Mouse (Mus musculus) midbrain, embryonic 14.5 days (tissue): ENCODE data around the gene Socs3. TPM values are rescaled to one million over a fixed set of nuclear protein-coding genes. Genes with fewer than 3 reads are reported as not detected.

Experiments used
- ATAC-seq: fragments of 200-750 bp; cut with Nextera tagmentation; 2 replicates; pipeline ENCODE4 v1.8.0; 2017; ENCODE audit warnings: moderate number of reproducible peaks, moderate library complexity; ENCODE audit not compliant: low FRiP score, low TSS enrichment
- DNase-seq: peaks from one replicate; pipeline ENCODE4 v3.0.0-alpha.2; 2015
- H3K27ac ChIP-seq: fragments of 300-500 bp; sonication (generic); replicated peaks from 2 replicates; pipeline ENCODE4 v1.5.1; 2014; ENCODE audit warnings: mild to moderate bottlenecking, low read depth, low read length, moderate library complexity
- H3K27me3 ChIP-seq: fragments of 300-500 bp; sonication (generic); 2 replicates; pipeline ENCODE4 v1.6.1; 2014; ENCODE audit warnings: low read length, control low read depth, mixed read lengths; ENCODE audit not compliant: control insufficient read depth, insufficient read depth
- H3K36me3 ChIP-seq: fragments of 300-500 bp; sonication (generic); 2 replicates; pipeline ENCODE4 v1.6.1; 2014; ENCODE audit warnings: low read length, control low read depth; ENCODE audit not compliant: control insufficient read depth, insufficient read depth
- H3K4me1 ChIP-seq: fragments of 300-500 bp; sonication (generic); 2 replicates; pipeline ENCODE4 v1.6.1; 2014; ENCODE audit warnings: mild to moderate bottlenecking, antibody characterized with exemption, low read length, control low read depth; ENCODE audit not compliant: control insufficient read depth, insufficient read depth
- H3K4me2 ChIP-seq: fragments of 300-500 bp; sonication (generic); 2 replicates; pipeline ENCODE4 v1.6.1; 2014; ENCODE audit warnings: mild to moderate bottlenecking, low read length, moderate library complexity
- H3K4me3 ChIP-seq: fragments of 300-500 bp; sonication (generic); replicated peaks from 2 replicates; pipeline ENCODE4 v1.5.1; 2014; ENCODE audit warnings: low read depth, low read length
- H3K9ac ChIP-seq: fragments of 300-500 bp; sonication (generic); replicated peaks from 2 replicates; pipeline ENCODE4 v1.6.1; 2014; ENCODE audit warnings: mild to moderate bottlenecking, low read length, moderate library complexity
- H3K9me3 ChIP-seq: fragments of 300-500 bp; sonication (generic); 2 replicates; pipeline ENCODE4 v1.6.1; 2016; ENCODE audit warnings: low read length, control low read depth, mixed read lengths; ENCODE audit not compliant: control insufficient read depth
- WGBS: fragments of 180-500 bp; shearing (Covaris S2); extraction: QIAGEN DNeasy Blood & Tissue Kit; methylation state at CpG from one replicate; pipeline ENCODE4 v1.1.7; 2014; 5-methylcytosine and 5-hydroxymethylcytosine counted together
- polyA plus RNA-seq: library from polyadenylated mRNA; unstranded; fragments of >200 nt; fragmentation: Nextera tagmentation; extraction: Ambion mirVana; gene quantifications from 2 replicates; pipeline ENCODE4 v1.2.1, GENCODE M21; 2014

The Socs3 gene
- polyA plus RNA-seq, 1 experiment from 2014 or later = 4.3 TPM

DNA sequence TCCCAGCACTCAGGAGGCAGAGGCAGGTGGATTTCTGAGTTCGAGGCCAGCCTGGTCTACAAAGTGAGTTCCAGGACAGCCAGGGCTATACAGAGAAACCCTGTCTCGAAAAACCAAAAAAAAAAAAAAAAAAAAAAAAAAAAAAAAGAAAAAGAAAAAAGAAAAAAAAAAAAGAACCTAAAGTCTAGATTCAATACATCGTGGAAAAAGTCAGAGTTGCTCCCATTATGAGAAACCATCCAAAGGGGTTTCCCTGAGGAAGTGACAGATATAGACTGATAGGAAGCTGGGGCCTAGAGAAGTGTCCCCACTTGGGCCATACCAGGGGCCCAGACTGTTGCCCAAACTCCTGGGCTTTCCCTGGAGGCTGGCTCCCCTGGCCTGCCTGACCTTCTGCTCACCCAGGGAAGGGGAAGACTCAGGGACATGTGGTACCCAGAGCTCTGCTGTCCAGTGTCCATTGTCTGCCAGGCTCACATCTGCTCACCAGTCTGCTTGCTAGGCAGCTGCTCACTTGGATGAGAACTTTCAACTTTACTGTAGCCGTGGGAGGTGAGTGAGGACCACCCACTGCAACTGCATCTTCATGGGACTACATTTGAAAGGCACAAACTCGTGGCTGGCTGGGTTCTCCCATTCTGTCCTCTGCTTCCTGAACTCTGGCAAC is 8.0 kb upstream of the Socs3 start:
- H3K4me3 ChIP-seq = no peak overlapping the region
- DNase-seq (no peak), ATAC-seq (no peak)
- H3K9me3 ChIP-seq = no peaks in the 10 kb centered on the region
- H3K4me1 ChIP-seq = peaks cover 28% of the 10 kb centered on the region
- WGBS = 59% methylated on average over 4 of the region's 5 CpGs
- H3K27ac ChIP-seq = no peak overlapping the region
- H3K4me2 ChIP-seq = no peak overlapping the region
- no peaks in the 10 kb centered on the region for H3K27me3 ChIP-seq
- no peak overlapping the region for H3K9ac ChIP-seq
- no peaks in the 10 kb centered on the region for H3K36me3 ChIP-seq

DNA sequence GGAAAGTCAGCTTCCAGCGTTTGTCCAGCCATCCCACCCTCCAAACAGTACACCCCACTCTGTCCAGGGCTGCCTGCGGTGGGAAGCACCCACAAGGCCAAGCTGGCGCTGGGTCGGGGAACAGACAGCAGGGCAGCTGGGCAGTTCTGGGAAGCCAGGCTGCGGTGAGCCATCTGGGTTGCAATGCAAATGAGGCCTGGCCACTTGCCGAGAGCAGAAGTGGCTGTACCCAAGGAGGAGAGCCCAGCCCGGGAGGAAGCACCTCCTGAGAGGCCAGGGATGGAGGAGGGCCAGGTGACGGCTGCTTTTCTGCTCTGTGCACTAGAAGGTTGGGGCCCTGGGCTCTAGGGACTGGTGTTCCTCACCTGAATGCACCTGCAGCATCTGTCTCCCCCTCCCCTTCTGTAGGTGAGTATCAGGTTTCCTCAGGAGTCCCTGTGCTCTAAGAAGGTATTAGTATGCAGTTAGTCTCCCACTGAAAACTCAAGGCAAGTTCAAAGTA is 6.3 kb upstream of the Socs3 start:
- Histone ChIP-seq H3K4me2 (peak overlapping the region; percentile 15; the same call in 1 of the 2 replicates), H3K9ac (no peak overlapping the region)

DNA sequence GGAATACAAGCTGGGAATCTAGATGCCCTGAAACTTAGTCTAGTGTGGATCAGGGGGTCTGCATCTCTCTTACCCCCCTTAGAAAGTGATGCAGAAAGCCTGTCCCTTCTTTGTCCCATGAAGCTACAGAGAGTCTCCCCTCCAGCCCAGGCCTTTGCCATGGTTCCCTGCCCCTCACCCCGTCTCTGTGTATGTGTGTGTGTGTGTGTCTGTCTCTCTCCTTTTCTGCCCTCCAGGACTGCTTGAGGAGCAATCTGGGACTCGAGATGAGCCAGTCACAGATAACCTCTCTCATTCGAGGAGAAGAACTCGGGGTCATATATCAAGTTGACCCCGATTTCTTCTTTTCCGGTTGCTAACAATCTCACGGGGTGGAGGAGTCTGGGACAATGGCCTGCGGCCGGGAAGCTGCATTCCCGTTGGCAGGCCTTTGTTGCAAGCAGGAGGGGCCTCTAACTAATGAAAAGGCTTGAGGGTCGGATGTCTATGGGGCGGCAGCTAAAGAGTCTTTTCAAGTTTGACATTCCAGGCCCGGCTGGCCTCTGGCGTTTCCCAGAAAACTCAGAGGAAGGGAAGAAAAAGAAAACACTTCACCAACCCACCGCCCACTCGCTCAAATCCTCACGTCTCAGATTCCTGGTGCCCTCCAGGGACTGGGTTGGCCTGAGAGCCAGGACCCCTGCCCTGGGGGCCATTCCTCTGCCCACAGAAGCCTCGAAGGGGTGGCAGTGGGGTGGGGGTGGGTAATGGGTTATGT is 5.5 kb upstream of the Socs3 start:
- no peak overlapping the region for H3K9ac ChIP-seq
- WGBS = 3% methylated on average over 18 of the region's 18 CpGs
- H3K27me3 ChIP-seq = no peaks in the 10 kb centered on the region
- ATAC-seq = peak; percentile 34; the same call in 1 of the 2 replicates
- no peaks in the 10 kb centered on the region for H3K36me3 ChIP-seq
- H3K4me3 ChIP-seq = no peak overlapping the region
- peaks cover 28% of the 10 kb centered on the region for H3K4me1 ChIP-seq
- H3K27ac ChIP-seq = peak overlapping the region; percentile 80
- no peaks in the 10 kb centered on the region for H3K9me3 ChIP-seq
- peak overlapping the region; percentile 15 for H3K4me2 ChIP-seq
- peak; percentile 57 for DNase-seq

More for the DNA sequence above, 6.3 kb upstream of the Socs3 start:
- Histone ChIP-seq H3K27ac (peak overlapping the region; percentile 80), H3K9me3 (no peaks in the 10 kb centered on the region), H3K4me1 (peaks cover 28% of the 10 kb centered on the region), H3K4me3 (no peak overlapping the region), H3K36me3 (no peaks in the 10 kb centered on the region), H3K27me3 (no peaks in the 10 kb centered on the region)
- DNase-seq = peak; percentile 74
- peak; percentile 69; the same call in 1 of the 2 replicates for ATAC-seq
- WGBS = 1% methylated on average over 8 of the region's 8 CpGs

DNA sequence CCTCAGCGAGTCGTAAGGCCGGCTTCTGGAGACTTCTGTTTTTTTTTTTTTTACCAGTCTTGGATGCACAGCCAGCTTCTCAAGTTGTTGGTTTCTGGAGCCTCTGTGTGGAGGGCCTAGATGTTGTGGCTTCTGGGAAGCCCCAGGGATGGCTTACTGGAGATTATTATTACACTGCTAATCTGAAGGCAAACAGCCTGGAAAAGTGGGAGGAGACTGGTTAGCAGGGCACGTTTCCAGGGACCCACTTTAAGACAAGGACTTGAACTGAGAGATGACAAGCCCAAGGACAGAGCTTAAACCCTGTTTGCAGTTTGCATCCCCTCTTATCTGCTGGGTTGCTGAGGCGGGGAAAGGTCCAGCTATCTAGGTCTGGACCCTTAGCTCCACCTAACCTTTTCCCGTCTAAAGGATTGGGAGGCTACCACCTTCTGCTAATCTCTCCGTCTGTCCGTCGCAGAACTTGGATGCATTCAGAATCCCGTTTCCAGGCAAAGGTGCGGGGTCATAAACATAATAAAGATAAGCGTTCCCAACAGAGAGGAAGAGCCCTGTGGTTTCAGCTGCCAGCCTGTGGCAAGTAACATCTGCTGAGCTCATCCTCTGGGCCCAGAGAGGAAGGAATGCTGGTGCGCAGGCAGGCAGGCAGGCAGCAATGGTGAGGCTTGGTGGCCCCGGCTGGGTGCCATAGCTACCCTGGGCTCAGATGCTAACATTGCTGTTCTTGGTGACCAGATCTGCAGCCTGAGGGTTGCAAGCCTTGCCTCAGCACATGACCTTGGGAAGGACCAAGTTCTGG is 4.7 kb upstream of the Socs3 start:
- peak overlapping the region; percentile 80; the same call in 1 of the 2 replicates for H3K27ac ChIP-seq
- no peak overlapping the region for H3K4me2 ChIP-seq
- ATAC-seq (no peak), DNase-seq (no peak)
- H3K4me3 ChIP-seq = no peak overlapping the region
- H3K9me3 ChIP-seq = no peaks in the 10 kb centered on the region
- no peak overlapping the region for H3K9ac ChIP-seq
- peaks cover 32% of the 10 kb centered on the region for H3K4me1 ChIP-seq
- 18% methylated on average over 14 of the region's 14 CpGs for WGBS
- H3K27me3 ChIP-seq = no peaks in the 10 kb centered on the region
- no peaks in the 10 kb centered on the region for H3K36me3 ChIP-seq

DNA sequence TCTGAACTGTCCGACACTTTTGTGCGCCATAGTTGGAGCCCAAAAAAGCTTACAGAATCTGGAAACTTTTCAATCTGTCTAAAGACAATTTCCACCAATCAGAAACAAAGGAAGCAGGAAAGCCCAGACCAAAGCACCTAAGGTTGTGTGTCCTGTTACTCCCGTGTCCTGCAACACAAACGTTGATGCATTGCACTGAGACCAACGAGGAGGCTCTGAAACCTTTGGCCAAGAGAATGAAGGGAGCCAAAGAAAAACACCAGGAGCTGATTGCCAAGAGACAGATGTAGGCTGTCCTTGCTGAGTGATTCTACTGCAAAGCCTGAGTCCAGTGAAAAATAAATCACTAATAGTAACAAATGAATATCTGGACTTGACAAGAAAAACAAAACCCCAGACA is 3.7 kb upstream of the Socs3 start:
- Histone ChIP-seq H3K9ac (no peak overlapping the region), H3K27me3 (no peaks in the 10 kb centered on the region), H3K9me3 (no peaks in the 10 kb centered on the region), H3K36me3 (no peaks in the 10 kb centered on the region), H3K27ac (no peak overlapping the region), H3K4me2 (no peak overlapping the region), H3K4me3 (no peak overlapping the region), H3K4me1 (peaks cover 32% of the 10 kb centered on the region)
- 44% methylated on average over 5 of the region's 5 CpGs for WGBS
- DNase-seq (no peak), ATAC-seq (no peak)

DNA sequence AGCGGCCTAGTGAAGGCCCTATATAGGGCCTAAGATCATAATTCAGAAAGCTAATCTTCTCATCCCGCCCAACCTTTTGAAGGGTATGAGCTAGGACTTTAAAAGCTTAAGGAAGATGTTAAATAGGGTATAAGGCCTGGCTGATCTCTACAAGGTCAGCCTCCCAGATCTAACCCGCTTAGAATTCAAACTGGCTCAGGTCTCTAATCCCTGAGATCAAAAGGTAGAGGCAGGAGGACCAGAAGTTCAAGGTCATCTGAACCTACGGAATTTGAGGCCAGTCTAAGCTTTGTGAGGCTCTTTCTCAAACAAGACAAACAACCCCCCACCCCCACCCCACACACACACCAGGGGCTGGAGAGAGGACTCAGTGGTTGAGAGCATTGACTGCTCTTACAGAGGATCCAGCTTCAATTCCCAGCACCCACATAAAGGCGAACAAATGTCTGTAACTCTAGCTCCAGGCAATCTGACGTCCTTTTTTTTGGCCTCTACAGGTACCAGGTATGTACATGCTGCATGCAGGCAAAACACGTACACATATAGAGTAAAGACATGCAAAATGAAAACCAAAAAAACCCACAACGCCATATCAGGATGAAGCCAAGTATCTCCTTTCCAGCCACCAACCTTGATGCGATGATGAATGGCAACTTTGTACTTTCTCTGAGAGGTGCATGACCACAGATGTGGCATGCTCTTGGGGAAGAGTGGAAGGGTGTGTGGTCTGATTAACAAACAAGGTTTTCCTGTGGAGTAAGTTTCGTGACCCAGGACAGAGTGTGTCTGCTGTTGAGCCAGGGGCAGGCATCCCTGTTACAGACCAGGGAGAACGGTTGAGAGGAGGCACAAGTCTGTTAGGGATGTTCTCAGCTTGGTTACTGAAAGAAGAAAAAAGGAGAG is 3.1 kb upstream of the Socs3 start:
- Histone ChIP-seq H3K4me3 (no peak overlapping the region), H3K9ac (no peak overlapping the region), H3K9me3 (no peaks in the 10 kb centered on the region), H3K4me1 (peaks cover 38% of the 10 kb centered on the region), H3K27me3 (no peaks in the 10 kb centered on the region), H3K27ac (no peak overlapping the region), H3K4me2 (no peak overlapping the region), H3K36me3 (no peaks in the 10 kb centered on the region)
- DNase-seq (no peak), ATAC-seq (no peak)
- WGBS = 52% methylated on average over 11 of the region's 11 CpGs

DNA sequence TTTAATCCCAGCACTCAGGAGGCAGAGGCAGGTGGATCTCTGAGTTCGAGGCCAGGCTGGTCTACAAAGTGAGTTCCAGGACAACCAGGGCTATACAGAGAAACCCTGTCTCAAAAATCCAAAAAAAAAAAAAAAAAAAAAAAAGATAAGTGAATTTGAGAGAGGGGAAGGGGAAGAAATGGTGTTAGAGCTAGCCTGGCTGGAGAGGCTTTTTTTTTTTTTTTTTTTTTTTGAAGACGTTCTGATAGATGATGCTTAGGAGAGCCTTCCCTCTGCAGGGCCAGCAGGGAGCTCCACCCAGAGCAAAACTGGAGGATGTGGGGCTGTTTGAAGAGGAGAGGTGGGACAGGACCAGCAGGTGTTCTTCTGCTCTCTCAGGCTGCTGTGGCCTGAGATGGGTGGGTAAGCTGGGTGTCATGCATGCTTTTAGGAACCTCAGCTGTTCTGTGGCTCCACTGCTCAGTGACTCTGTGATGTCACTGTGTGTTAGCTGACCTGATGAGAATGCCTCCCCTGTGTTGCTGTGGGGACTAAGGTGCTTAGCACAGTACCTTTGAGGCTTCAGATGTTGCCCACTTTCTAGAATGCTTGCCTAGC is 1.9 kb upstream of the Socs3 start:
- no peaks in the 10 kb centered on the region for H3K36me3 ChIP-seq
- H3K4me2 ChIP-seq = no peak overlapping the region
- WGBS = 44% methylated on average over 2 of the region's 2 CpGs
- no peak overlapping the region for H3K27ac ChIP-seq
- no peaks in the 10 kb centered on the region for H3K9me3 ChIP-seq
- ATAC-seq = no peak
- H3K9ac ChIP-seq = no peak overlapping the region
- no peak for DNase-seq
- peaks cover 8% of the 10 kb centered on the region; the same call in 1 of the 2 replicates for H3K27me3 ChIP-seq
- H3K4me1 ChIP-seq = peaks cover 50% of the 10 kb centered on the region
- H3K4me3 ChIP-seq = no peak overlapping the region
